Mouse (Mus musculus) heart, postnatal 0 days (tissue): ENCODE measurements at regions not wholly inside any gene's neighbourhood (a gene's known extent, or its start where the extent isn't known, plus 50 kb on each side); places are given as distances from the start of the nearest gene placed in this dataset.

Experiments used
- CTCF ChIP-seq: IDR thresholded peaks from 2 replicates; pipeline ENCODE4 v1.5.1; 2016; ENCODE audit warnings: antibody characterized with exemption, control low read depth, low read depth
- EP300 ChIP-seq: IDR thresholded peaks from 2 replicates; pipeline ENCODE4 v1.6.1; 2016; ENCODE audit warnings: antibody characterized with exemption, low read depth

- TF ChIP-seq CTCF: no peak
- TF ChIP-seq EP300: no peak
Measured at GRCm38 (mm10) chr4:84209538-84209937, 465.5 kb downstream of the Bnc2 start.
